Mouse (Mus musculus): ENCODE measurements around the gene Rapsn.
"Not testable (repeated sequence)": the region's sequence is repeated elsewhere in the genome, so short reads cannot be mapped to it uniquely, and the experiment has no call there.

The Rapsn gene

GRCm38 (mm10) chr2:91035385-91035784 is at the start of gene Rapsn:
Rapsn (plus strand) TSS chr2:91035620.
- DNase-seq (ENCODE audit: low read depth, low spot score): peak; percentile 65

- no peak for DNase-seq (ENCODE audit: low read depth, low spot score)
Measured at GRCm38 (mm10) chr2:90986055-90986454, 49.4 kb upstream of the Rapsn start.

- no peak for DNase-seq (ENCODE audit: low read depth, low spot score)
Measured at GRCm38 (mm10) chr2:91008536-91008935, 26.9 kb upstream of the Rapsn start.

- no peak for DNase-seq (ENCODE audit: low read depth, low spot score)
Measured at GRCm38 (mm10) chr2:91013881-91014280, 21.5 kb upstream of the Rapsn start.

GRCm38 (mm10) chr2:91015386-91015785 is 20.0 kb upstream of the Rapsn start:
- no peak for DNase-seq (ENCODE audit: low read depth, low spot score)

GRCm38 (mm10) chr2:91018061-91018788 is 17.2 kb upstream of the Rapsn start:
- peak; percentile 52 for DNase-seq (ENCODE audit: low read depth, low spot score)

GRCm38 (mm10) chr2:91019911-91020310 is 15.5 kb upstream of the Rapsn start:
- no peak for DNase-seq (ENCODE audit: low read depth, low spot score)

- not testable (repeated sequence) for DNase-seq (ENCODE audit: low read depth, low spot score)
Measured at GRCm38 (mm10) chr2:91022266-91022665, 13.2 kb upstream of the Rapsn start.

GRCm38 (mm10) chr2:91023131-91023530 is 12.3 kb upstream of the Rapsn start:
- peak; percentile 48 for DNase-seq (ENCODE audit: low read depth, low spot score)

GRCm38 (mm10) chr2:91023956-91024355 is 11.5 kb upstream of the Rapsn start:
- DNase-seq (ENCODE audit: low read depth, low spot score): peak; percentile 73

GRCm38 (mm10) chr2:91025081-91025516 is 10.3 kb upstream of the Rapsn start:
- DNase-seq (ENCODE audit: low read depth, low spot score): no peak

GRCm38 (mm10) chr2:91026491-91026890 is 8.9 kb upstream of the Rapsn start:
- no peak for DNase-seq (ENCODE audit: low read depth, low spot score)

GRCm38 (mm10) chr2:91027391-91028214 is 7.8 kb upstream of the Rapsn start:
- DNase-seq (ENCODE audit: low read depth, low spot score): no peak

GRCm38 (mm10) chr2:91031216-91031615 is 4.2 kb upstream of the Rapsn start:
- DNase-seq (ENCODE audit: low read depth, low spot score): peak; percentile 73

- DNase-seq (ENCODE audit: low read depth, low spot score): peak; percentile 67
Measured at GRCm38 (mm10) chr2:91033000-91033399, 2.4 kb upstream of the Rapsn start.

GRCm38 (mm10) chr2:91041786-91042185 is 6.4 kb downstream of the Rapsn start:
- DNase-seq (ENCODE audit: low read depth, low spot score): no peak

- peak; percentile 85 for DNase-seq (ENCODE audit: low read depth, low spot score)
Measured at GRCm38 (mm10) chr2:91042651-91043398, 7.4 kb downstream of the Rapsn start.

- peak; percentile 39 for DNase-seq (ENCODE audit: low read depth, low spot score)
Measured at GRCm38 (mm10) chr2:91044727-91045126, 9.3 kb downstream of the Rapsn start.

- not testable (repeated sequence) for DNase-seq (ENCODE audit: low read depth, low spot score)
Measured at GRCm38 (mm10) chr2:91045805-91046204, 10.4 kb downstream of the Rapsn start.

- no peak for DNase-seq (ENCODE audit: low read depth, low spot score)
Measured at GRCm38 (mm10) chr2:91047359-91047758, 11.9 kb downstream of the Rapsn start.

GRCm38 (mm10) chr2:91051917-91052316 is 16.5 kb downstream of the Rapsn start:
- DNase-seq (ENCODE audit: low read depth, low spot score): no peak

- DNase-seq (ENCODE audit: low read depth, low spot score): no peak
Measured at GRCm38 (mm10) chr2:91052752-91053151, 17.3 kb downstream of the Rapsn start.
